ENCODE assay signal across 34 mouse cellular contexts in genomic region chr2:104147910-104148561, GRCm38 (mm10). TPM values are rescaled to one million over a fixed set of nuclear protein-coding genes. Genes with fewer than 3 reads are reported as not detected.
DNase-seq lines count a peak whose midpoint lies in the region; ATAC-seq lines count a peak whose summit lies in the region.
"Had no signal": no experiment of that assay in that cellular context is flagged by ENCODE, and none has a peak within 500 bp of the region (broad histone marks: within the 10 kb centered on the region; RNA-seq: fewer than 3 reads in every experiment).

No protein-coding gene starts in this region.

- H3K4me2 ChIP-seq in kidney, embryonic 14.5 days (replicated peaks; ENCODE audit: low read depth, low read length): no peak overlapping the region
- H3K4me2 ChIP-seq: embryonic facial prominence, embryonic 12.5 days; heart, embryonic 11.5 days; hindbrain, embryonic 15.5 days; liver, embryonic 12.5 days; midbrain, embryonic 12.5 days; stomach, embryonic 15.5 days had no signal

- no peak overlapping the region for H3K4me3 ChIP-seq in kidney, embryonic 14.5 days (ENCODE audit: low read length)
- H3K4me3 ChIP-seq in limb, embryonic 10.5 days: no peak overlapping the region
- H3K4me3 ChIP-seq: embryonic facial prominence, embryonic 12.5 days; forebrain, embryonic 10.5 days; hindbrain, embryonic 15.5 days; liver, embryonic 12.5 days; midbrain, embryonic 12.5 days; stomach, embryonic 15.5 days had no signal

- peak; percentile 54 for DNase-seq in cerebellum, adult 9-10 months
- no peak for DNase-seq in cerebellum, adult 11-12 months
- peak; percentile 61 for DNase-seq in gastrocnemius, adult 18-20 months (ENCODE audit: low spot score)
- no peak for DNase-seq in gastrocnemius, adult 8-10 months (ENCODE audit: low spot score in 2 of 2)
- no peak for DNase-seq in kidney, postnatal 25 days
- DNase-seq in brain, adult 2 months (ENCODE audit: low read depth, low spot score): peak; percentile 73
- DNase-seq in limb, embryonic 10.5 days (ENCODE audit: low spot score): no peak
- DNase-seq: adrenal gland, adult 2 months; adrenal gland, postnatal 36 days; forebrain, postnatal 0 days; gastrocnemius, postnatal 36 days; heart, adult 18-20 months; heart, postnatal 4 days; kidney, postnatal 4 days; liver, postnatal 0 days; lung, postnatal 36 days had no signal

- peak overlapping the region; percentile 37; the same call in 1 of the 2 replicates for H3K27ac ChIP-seq in kidney, embryonic 14.5 days (ENCODE audit: low read depth, low read length)
- H3K27ac ChIP-seq in limb, embryonic 10.5 days: no peak overlapping the region
- H3K27ac ChIP-seq: embryonic facial prominence, embryonic 12.5 days; forebrain, embryonic 10.5 days; hindbrain, embryonic 15.5 days; liver, embryonic 12.5 days; midbrain, embryonic 12.5 days; stomach, embryonic 15.5 days had no signal

- peak; percentile 75 for ATAC-seq in kidney, embryonic 14.5 days (ENCODE audit: low FRiP score, low TSS enrichment)
- ATAC-seq: activated CD4-positive, CD25-positive, alpha-beta regulatory T cell, adult 4 months; forebrain, postnatal 0 days; inflammation-experienced regulatory T-cells, adult 6 months; liver, embryonic 12.5 days; liver, postnatal 0 days had no signal

- no peak overlapping the region for H3K9ac ChIP-seq in kidney, embryonic 14.5 days (ENCODE audit: low read depth, low read length)
- H3K9ac ChIP-seq: embryonic facial prominence, embryonic 12.5 days; forebrain, postnatal 0 days; hindbrain, embryonic 15.5 days; liver, embryonic 12.5 days; liver, postnatal 0 days; midbrain, embryonic 12.5 days; stomach, embryonic 15.5 days had no signal

- WGBS in kidney, embryonic 14.5 days: 20% methylated on average over 4 of the region's 4 CpGs
- 65% methylated on average over 4 of the region's 4 CpGs for WGBS in limb, embryonic 10.5 days

- H3K4me1 ChIP-seq in kidney, embryonic 14.5 days (ENCODE audit: control insufficient read depth, insufficient read depth, low read length): 0 out of 2 replicates have a peak, but pooled peaks cover 5% of the 10 kb centered on the region
- peaks cover 16% of the 10 kb centered on the region for H3K4me1 ChIP-seq in limb, embryonic 10.5 days
- H3K4me1 ChIP-seq: embryonic facial prominence, embryonic 12.5 days; forebrain, embryonic 10.5 days; hindbrain, embryonic 15.5 days; midbrain, embryonic 12.5 days; stomach, embryonic 15.5 days had no signal

- H3K27me3 ChIP-seq in kidney, embryonic 14.5 days (ENCODE audit: control insufficient read depth, insufficient read depth, low read length): no peaks in the 10 kb centered on the region
- no peaks in the 10 kb centered on the region for H3K27me3 ChIP-seq in limb, embryonic 10.5 days (ENCODE audit: low read depth, poor library complexity, severe bottlenecking)
- H3K27me3 ChIP-seq: CH12.LX; embryonic facial prominence, embryonic 12.5 days; hindbrain, embryonic 15.5 days; midbrain, embryonic 12.5 days; stomach, embryonic 15.5 days had no signal

- H3K9me3 ChIP-seq in kidney, embryonic 14.5 days (ENCODE audit: control insufficient read depth, low read length): no peaks in the 10 kb centered on the region
- H3K9me3 ChIP-seq in limb, embryonic 10.5 days (replicated peaks): no peaks in the 10 kb centered on the region
- H3K9me3 ChIP-seq: embryonic facial prominence, embryonic 12.5 days; forebrain, embryonic 10.5 days; hindbrain, embryonic 15.5 days; liver, embryonic 12.5 days; midbrain, embryonic 12.5 days; stomach, embryonic 15.5 days had no signal

- H3K36me3 ChIP-seq in kidney, embryonic 14.5 days (ENCODE audit: control insufficient read depth, insufficient read depth, low read length): no peaks in the 10 kb centered on the region
- H3K36me3 ChIP-seq in limb, embryonic 10.5 days: no peaks in the 10 kb centered on the region
- H3K36me3 ChIP-seq: embryonic facial prominence, embryonic 12.5 days; forebrain, embryonic 10.5 days; liver, embryonic 12.5 days; midbrain, embryonic 12.5 days; stomach, embryonic 15.5 days had no signal

RNA-seq across cellular contexts. Expression of gene A930018P22Rik, which starts 25.5 kb away (rescaled TPM):
- under 1 TPM; 0.48 to 0.66 TPM for total RNA-seq in gastrocnemius, adult 18-20 months (2021)
- 1 to 10 TPM in 1 of 4 experiments, under 1 TPM in 2, not detected in 1; 0.36 to 1.2 (median 0.63) TPM for total RNA-seq in gastrocnemius, adult 8-10 months (2022)
- polyA plus RNA-seq in kidney, embryonic 14.5 days (2014; fragmentation: Nextera tagmentation; extraction: Ambion mirVana): 0.27 TPM in 1 of 2 replicates, not detected in the other
- polyA plus RNA-seq in limb, embryonic 10.5 days (2016; fragmentation: Nextera tagmentation; extraction: Ambion mirVana): not detected in 2 replicates
- total RNA-seq: CH12.LX; ES-E14; left cerebral cortex, adult 8-10 months; left cerebral cortex, postnatal 36 days; megakaryocyte, adult 5-6 weeks had no signal
- polyA plus RNA-seq: activated CD4-positive, CD25-positive, alpha-beta regulatory T cell, adult 4 months; embryonic facial prominence, embryonic 12.5 days; forebrain, embryonic 10.5 days; forebrain, postnatal 0 days; hindbrain, embryonic 15.5 days; inflammation-experienced regulatory T-cells, adult 6 months; lung, embryonic 16.5 days; midbrain, embryonic 12.5 days; neural tube, embryonic 14.5 days; small intestine, adult 2 months had no signal

RNA-seq across cellular contexts. Expression of gene Cd59a, which starts 52.4 kb away (rescaled TPM):
- 10 to 100 TPM; 15.0 to 16.7 TPM for total RNA-seq in gastrocnemius, adult 18-20 months (2021)
- 10 to 100 TPM; 13.5 to 19.4 (median 15.0) TPM for total RNA-seq in gastrocnemius, adult 8-10 months (2022)
- 38.2 and 40.7 TPM in 2 replicates for polyA plus RNA-seq in kidney, embryonic 14.5 days (2014; fragmentation: Nextera tagmentation; extraction: Ambion mirVana)
- 13.9 and 17.6 TPM in 2 replicates for polyA plus RNA-seq in limb, embryonic 10.5 days (2016; fragmentation: Nextera tagmentation; extraction: Ambion mirVana)

Comparison
In these comparisons a context has a peak if more than half of its experiments do, and no peak if none do; other contexts are left out.
1. DNase-seq: peak in cerebellum, adult 9-10 months (single experiment), gastrocnemius, adult 18-20 months (single experiment) and brain, adult 2 months (single experiment); none in cerebellum, adult 11-12 months (single experiment), gastrocnemius, adult 8-10 months (0 of 2), kidney, postnatal 25 days (0 of 2) and limb, embryonic 10.5 days (single experiment).